Mouse (Mus musculus) myocyte (in vitro differentiated cells): Measurements from ENCODE around the gene Sucla2. TPM values are rescaled to one million over a fixed set of nuclear protein-coding genes. Genes with fewer than 3 reads are reported as not detected.
A peak's percentile ranks its signal among the peaks of the same experiment; 100 is the strongest.

Experiments used
- H3K27me3 ChIP-seq: one replicate; pipeline ENCODE4 v1.6.1; 2011; ENCODE audit not compliant: control insufficient read depth, insufficient read depth, insufficient read length
- H3K36me3 ChIP-seq: one replicate; pipeline ENCODE4 v1.6.1; 2011; ENCODE audit not compliant: control insufficient read depth, insufficient read depth
- H3K4me2 ChIP-seq: one replicate; pipeline ENCODE4 v1.6.1; 2011; ENCODE audit warnings: low read depth, control low read depth
- H3K4me3 ChIP-seq: one replicate; pipeline ENCODE4 v1.5.1; 2011; ENCODE audit warnings: mild to moderate bottlenecking, control low read depth, moderate library complexity
- H3K79me2 ChIP-seq: one replicate; pipeline ENCODE4 v1.6.1; 2011; ENCODE audit not compliant: control insufficient read depth, insufficient read depth
- H3ac ChIP-seq: one replicate; pipeline ENCODE4 v1.6.1; 2011; ENCODE audit not compliant: control insufficient read depth, insufficient read length
- CEBPB ChIP-seq: IDR thresholded peaks from 2 replicates; pipeline ENCODE4 v1.6.1; 2011; ENCODE audit warnings: mild to moderate bottlenecking, moderate library complexity; ENCODE audit not compliant: poor library complexity, insufficient read depth, severe bottlenecking
- E2F4 ChIP-seq: IDR thresholded peaks from one replicate; pipeline ENCODE4 v1.6.1; 2011; ENCODE audit warnings: mild to moderate bottlenecking, control low read depth, moderate library complexity; ENCODE audit not compliant: insufficient read depth
- MAX ChIP-seq: IDR thresholded peaks from one replicate; pipeline ENCODE4 v1.6.1; 2011; ENCODE audit warnings: low read depth, mild to moderate bottlenecking, control low read depth
- MYOD1 ChIP-seq, 3 experiments: IDR thresholded peaks; one replicate each; pipeline ENCODE4 v1.6.1; 2011; ENCODE audit warnings: control low read depth in 2 of 3, low read depth in 2 of 3, mild to moderate bottlenecking in 2 of 3, moderate library complexity in 1 of 3; ENCODE audit not compliant: insufficient read length in 2 of 3, control insufficient read depth in 1 of 3
- MYOG ChIP-seq, 3 experiments: IDR thresholded peaks; one replicate each; pipeline ENCODE4 v1.6.1; 2011; ENCODE audit warnings: control low read depth in 2 of 3, low read depth in 2 of 3, mild to moderate bottlenecking in 2 of 3; ENCODE audit not compliant: insufficient read length in 2 of 3, control insufficient read depth in 1 of 3, insufficient read depth in 1 of 3
- POLR2A ChIP-seq: IDR thresholded peaks from one replicate; pipeline ENCODE4 v1.6.1; 2011; ENCODE audit warnings: low read depth, mild to moderate bottlenecking, control low read depth, moderate library complexity; ENCODE audit not compliant: insufficient read length
- POLR2AphosphoS2 ChIP-seq: IDR thresholded peaks from one replicate; pipeline ENCODE4 v1.6.1; 2011; ENCODE audit warnings: low read depth, control low read depth; ENCODE audit not compliant: insufficient read length
- REST ChIP-seq: IDR thresholded peaks from one replicate; pipeline ENCODE4 v1.6.1; 2011; ENCODE audit warnings: mild to moderate bottlenecking, control low read depth, moderate library complexity; ENCODE audit not compliant: insufficient read depth, insufficient read length
- SRF ChIP-seq: IDR thresholded peaks from one replicate; pipeline ENCODE4 v1.6.1; 2011; ENCODE audit warnings: low read depth; ENCODE audit not compliant: control insufficient read depth, insufficient read length
- TCF12 ChIP-seq: IDR thresholded peaks from one replicate; pipeline ENCODE4 v1.6.1; 2011; ENCODE audit warnings: mild to moderate bottlenecking, control low read depth; ENCODE audit not compliant: poor library complexity, insufficient read depth, severe bottlenecking
- TCF3 ChIP-seq: IDR thresholded peaks from one replicate; pipeline ENCODE4 v1.6.1; 2011; ENCODE audit warnings: low read depth, control low read depth; ENCODE audit not compliant: insufficient read length
- USF1 ChIP-seq: IDR thresholded peaks from one replicate; pipeline ENCODE4 v1.6.1; 2011; ENCODE audit warnings: low read depth, mild to moderate bottlenecking, control low read depth, moderate library complexity
- polyA plus RNA-seq: library from polyadenylated mRNA; unstranded; fragments of >200 nt; fragmentation: generic; extraction: Trizol; gene quantifications from one replicate; pipeline ENCODE4 v1.2.1, GENCODE M21; 2012; ENCODE audit warnings: missing spikeins

The Sucla2 gene
- polyA plus RNA-seq: 59.5 TPM

DNA sequence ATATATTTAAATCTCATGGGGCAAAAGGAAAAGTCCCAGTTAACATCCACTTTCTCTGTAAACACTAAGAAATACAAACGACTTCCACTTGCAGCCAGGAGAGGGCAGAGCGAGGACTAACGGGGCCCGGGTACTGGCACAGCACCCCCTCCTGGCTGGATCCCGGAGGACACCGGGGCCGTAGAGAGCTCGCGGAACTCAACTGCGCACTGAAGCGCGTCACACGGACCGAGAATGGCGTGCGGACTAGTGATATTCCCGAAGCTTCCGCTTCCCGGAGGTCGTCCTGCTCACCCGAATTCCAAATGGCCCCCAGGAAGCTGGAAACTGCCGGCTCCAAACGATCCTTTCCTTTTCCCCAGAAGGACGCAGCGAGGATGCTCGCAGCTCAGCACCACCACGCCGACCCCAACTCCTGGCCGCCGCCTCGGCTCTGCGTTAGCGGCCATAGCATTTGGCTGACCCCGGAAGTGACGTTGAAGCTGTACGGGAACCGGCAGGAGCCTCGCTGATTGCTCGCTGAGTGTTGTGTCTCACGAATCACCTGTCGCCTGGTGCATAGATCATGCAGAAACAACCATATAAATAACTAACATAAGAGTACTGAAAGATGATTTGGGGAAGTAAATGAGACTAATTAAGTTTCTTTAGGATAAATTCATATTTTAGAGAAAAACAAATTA is at the start of gene Sucla2:
Gene Sucla2, plus strand, starts transcription at position 554 of the 683 bp plus-strand sequence.
- Histone ChIP-seq H3ac (no peak within 1 kb of the TSS), H3K79me2 (no peaks in the 10 kb centered on the region), H3K27me3 (peaks cover 3% of the 10 kb centered on the region), H3K4me2 (peak within 1 kb of the TSS; percentile 74), H3K4me3 (peak within 1 kb of the TSS; percentile 16), H3K36me3 (no peaks in the 10 kb centered on the region)
- TF ChIP-seq SRF (no peak), MYOD1 (IDR thresholded peaks at IDR 0.05; ENCODE audit: control insufficient read depth in 1 of 3, insufficient read length in 2 of 3, low read depth in 2 of 3) (peak in 2 of 3 experiments; percentile 23 to 56), USF1 (no peak), CEBPB (no peak), POLR2AphosphoS2 (no peak), TCF12 (no peak), REST (no peak), E2F4 (no peak), POLR2A (peak; percentile 28), MAX (no peak), TCF3 (no peak), MYOG (IDR thresholded peaks at IDR 0.05; ENCODE audit: control insufficient read depth in 1 of 3, insufficient read depth in 1 of 3, insufficient read length in 2 of 3, low read depth in 2 of 3) (peak in 1 of 3 experiments; percentile 50)

DNA sequence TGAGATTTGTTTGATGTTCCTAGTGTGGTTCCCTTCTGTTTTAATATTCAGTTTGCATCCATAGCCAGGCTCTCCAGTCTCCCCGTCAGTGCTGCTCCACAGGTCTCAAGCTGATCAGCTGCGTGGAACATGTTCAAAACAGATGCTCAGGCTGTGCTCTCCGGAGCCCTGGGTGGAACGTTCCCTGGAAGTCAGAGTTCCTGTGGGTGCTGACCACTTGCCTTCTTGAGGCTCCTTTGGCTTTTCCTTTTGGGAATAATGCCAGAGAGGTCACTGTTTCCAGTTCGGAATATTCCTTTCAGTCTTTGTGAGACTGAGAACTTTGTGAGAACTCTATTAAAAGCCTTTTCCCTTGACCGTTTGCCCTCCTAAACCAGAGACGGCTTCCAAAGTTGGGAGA is 49.6 kb upstream of the Sucla2 start:
- Histone ChIP-seq H3K4me2 (no peak overlapping the region), H3K36me3 (no peaks in the 10 kb centered on the region), H3K4me3 (no peak overlapping the region), H3K27me3 (no peaks in the 10 kb centered on the region), H3ac (no peak overlapping the region), H3K79me2 (no peaks in the 10 kb centered on the region)
- TF ChIP-seq USF1 (no peak), REST (no peak), POLR2A (no peak)

DNA sequence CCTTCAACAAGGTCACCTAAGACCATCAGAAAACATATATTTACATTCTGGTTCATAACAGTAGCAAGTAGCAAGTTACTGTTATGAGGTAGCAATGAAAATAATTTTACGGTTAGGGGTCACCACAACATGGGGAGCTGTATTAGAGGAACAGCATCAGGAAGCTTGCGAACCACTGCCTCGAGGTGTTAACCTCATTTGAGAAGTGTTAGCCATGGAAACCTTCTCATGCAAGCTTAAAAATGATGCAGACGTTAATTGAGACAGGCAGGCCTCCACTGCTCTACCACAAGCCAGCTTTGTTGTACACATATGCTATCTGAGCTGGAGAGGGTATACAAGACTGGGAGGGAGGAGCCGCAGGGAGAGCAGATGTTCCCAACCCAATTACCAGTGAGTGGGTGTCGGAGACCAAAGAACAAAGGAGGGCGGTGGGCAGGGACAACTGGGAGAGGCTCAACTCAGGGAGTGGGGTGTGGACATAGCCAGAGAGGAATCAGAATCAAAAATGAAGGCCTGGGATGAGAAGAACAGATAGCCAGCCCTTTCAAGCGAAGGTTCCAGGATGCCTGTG is 48.7 kb upstream of the Sucla2 start:
- Histone ChIP-seq H3K27me3 (no peaks in the 10 kb centered on the region), H3K79me2 (no peaks in the 10 kb centered on the region), H3K4me3 (no peak overlapping the region), H3K36me3 (no peaks in the 10 kb centered on the region), H3ac (no peak overlapping the region), H3K4me2 (no peak overlapping the region)
- TF ChIP-seq MYOG (IDR thresholded peaks at IDR 0.05; ENCODE audit: control insufficient read depth in 1 of 3, insufficient read depth in 1 of 3, insufficient read length in 2 of 3, low read depth in 2 of 3) (peak in 1 of 3 experiments; percentile 57), MYOD1 (IDR thresholded peaks at IDR 0.05; ENCODE audit: control insufficient read depth in 1 of 3, insufficient read length in 2 of 3, low read depth in 2 of 3) (peak in 2 of 3 experiments; percentile 46 to 69), E2F4 (no peak)

DNA sequence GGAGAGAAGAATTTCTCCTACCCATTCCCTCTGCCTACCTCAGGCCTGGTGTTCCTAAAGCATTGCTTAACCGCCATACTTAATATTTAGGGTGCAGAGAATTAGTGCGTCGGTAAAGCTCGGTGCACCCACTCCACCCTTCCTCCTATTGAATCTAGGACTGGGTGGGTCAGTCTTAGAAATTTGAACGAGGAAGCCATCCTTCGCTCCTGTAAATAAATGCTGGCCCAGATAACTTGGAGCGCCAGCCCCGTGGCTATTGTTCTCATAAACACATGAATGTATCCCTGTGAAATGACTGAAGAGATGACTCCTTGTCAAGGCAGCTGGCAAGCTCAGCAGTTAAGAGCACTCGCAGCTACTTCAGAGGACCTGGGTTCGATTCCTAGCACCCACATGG is 48.0 kb upstream of the Sucla2 start:
- Histone ChIP-seq H3K36me3 (no peaks in the 10 kb centered on the region), H3K79me2 (no peaks in the 10 kb centered on the region), H3K4me3 (no peak overlapping the region), H3ac (no peak overlapping the region), H3K27me3 (no peaks in the 10 kb centered on the region), H3K4me2 (no peak overlapping the region)
- TF ChIP-seq POLR2AphosphoS2 (no peak), TCF12 (no peak), E2F4 (no peak), REST (no peak), POLR2A (no peak), USF1 (no peak), TCF3 (no peak), MYOG (IDR thresholded peaks at IDR 0.05; ENCODE audit: control insufficient read depth in 1 of 3, insufficient read depth in 1 of 3, insufficient read length in 2 of 3, low read depth in 2 of 3) (no peak), MYOD1 (IDR thresholded peaks at IDR 0.05; ENCODE audit: control insufficient read depth in 1 of 3, insufficient read length in 2 of 3, low read depth in 2 of 3) (no peak), SRF (no peak), MAX (no peak), CEBPB (no peak)

DNA sequence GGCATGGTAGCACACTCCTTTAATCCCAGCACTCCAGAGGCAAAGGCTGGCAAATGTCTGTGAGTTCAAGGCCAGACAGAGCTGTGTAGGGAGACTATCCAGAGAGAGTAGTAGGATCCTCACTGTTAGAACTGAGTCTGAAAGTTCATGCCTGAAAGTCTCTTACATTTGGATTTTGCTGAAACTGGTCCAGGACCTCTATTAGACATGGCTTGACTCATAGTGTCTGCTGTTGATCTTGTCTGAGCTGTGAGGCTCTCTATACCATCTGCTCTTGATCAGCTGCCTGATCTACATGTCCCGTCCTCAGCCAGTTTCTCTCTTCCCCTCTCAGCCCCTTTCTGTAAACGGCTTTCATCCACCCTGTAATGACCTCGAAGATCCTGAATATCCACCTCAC is 46.8 kb upstream of the Sucla2 start:
- H3ac ChIP-seq: no peak overlapping the region
- TF ChIP-seq MYOD1 (IDR thresholded peaks at IDR 0.05; ENCODE audit: control insufficient read depth in 1 of 3, insufficient read length in 2 of 3, low read depth in 2 of 3) (no peak), USF1 (no peak), SRF (no peak), CEBPB (no peak), POLR2A (no peak), POLR2AphosphoS2 (no peak), TCF3 (no peak), MYOG (IDR thresholded peaks at IDR 0.05; ENCODE audit: control insufficient read depth in 1 of 3, insufficient read depth in 1 of 3, insufficient read length in 2 of 3, low read depth in 2 of 3) (no peak), TCF12 (no peak), E2F4 (no peak), REST (no peak), MAX (no peak)
- H3K27me3 ChIP-seq: no peaks in the 10 kb centered on the region
- no peak overlapping the region for H3K4me3 ChIP-seq
- H3K79me2 ChIP-seq: no peaks in the 10 kb centered on the region
- H3K4me2 ChIP-seq: no peak overlapping the region
- no peaks in the 10 kb centered on the region for H3K36me3 ChIP-seq
